Mouse (Mus musculus): ENCODE results near the gene Thsd4.

Thsd4 gene

DNA sequence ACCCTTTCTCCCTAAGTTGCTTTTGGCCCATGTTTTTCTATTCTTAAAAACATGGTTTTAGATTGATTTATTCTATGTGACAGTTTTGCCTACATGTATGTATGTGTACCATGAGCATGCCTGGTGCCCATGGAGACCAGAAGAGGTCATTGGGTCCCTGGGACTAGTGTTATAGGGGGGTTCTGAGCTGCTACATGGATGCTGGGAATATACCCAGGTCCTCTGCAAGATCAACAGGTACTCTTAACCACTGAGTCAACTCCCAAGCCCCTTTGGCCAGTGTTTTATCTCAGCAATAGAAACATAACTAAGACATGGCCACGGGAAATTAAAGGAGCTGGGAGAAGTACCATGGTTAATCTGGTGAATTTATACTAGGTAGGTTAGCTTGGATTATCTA lies 371.3 kb downstream of the Thsd4 start:
- DNase-seq (ENCODE audit: low read depth, low spot score) = no peak

DNA sequence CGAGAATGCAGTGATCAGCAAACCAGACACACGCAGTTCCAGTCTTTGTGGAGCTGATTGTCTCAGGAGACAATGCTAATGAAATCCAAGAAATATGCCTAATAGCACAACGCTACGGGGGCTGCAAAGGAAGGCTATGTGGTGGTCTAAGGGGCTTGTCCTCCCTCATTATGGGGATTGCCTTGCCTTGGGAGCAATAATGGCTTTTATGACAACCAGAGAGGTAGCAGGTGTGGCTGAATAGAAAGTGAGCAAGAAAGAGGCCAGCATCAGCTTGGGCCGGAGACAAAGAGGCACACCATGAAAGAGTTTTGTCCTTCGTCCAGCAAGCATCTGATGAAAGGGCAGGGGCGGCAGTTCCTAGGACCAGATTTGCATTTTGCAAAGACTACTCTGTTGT lies 372.9 kb downstream of the Thsd4 start:
- no peak for DNase-seq (ENCODE audit: low read depth, low spot score)

DNA sequence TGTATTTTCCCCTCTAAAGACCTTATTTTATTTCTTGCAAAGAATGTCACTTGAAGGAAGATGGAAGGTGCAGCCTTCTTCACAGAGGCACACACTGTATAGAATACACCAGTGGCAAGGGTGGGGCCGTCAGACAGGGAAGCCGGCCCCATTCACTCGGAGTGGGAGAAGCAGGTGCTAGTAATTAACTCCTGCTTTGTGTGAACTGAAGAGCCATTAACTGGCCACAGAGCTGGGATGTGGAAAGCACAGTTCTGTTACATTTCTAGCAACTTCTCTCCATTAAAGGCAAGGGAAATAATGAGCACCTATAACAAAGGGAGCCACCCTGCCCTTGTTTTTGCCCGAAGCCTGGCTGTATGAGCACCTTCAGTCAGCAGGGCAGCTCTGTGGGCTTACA lies 374.4 kb downstream of the Thsd4 start:
- DNase-seq (ENCODE audit: low read depth, low spot score) = no peak

DNA sequence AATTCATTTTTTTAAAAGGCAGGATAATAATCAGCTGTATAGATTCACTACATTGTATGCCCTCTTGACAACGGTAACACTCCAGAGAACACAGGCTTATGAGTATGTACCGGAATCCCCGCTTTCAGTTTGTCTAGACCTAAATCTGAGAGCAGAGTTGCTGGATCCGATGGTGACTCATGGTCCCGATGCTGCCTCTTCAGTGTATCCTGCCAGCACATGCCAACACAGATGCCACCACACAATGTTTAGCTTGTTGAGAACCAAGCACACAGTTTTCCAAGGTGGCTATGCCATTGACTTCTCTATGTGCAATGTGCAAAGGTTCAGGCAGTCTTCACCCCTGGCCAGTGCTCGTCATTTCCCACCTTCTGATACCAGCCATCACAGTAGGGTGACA lies 378.0 kb downstream of the Thsd4 start:
- no peak for DNase-seq (ENCODE audit: low read depth, low spot score)

DNA sequence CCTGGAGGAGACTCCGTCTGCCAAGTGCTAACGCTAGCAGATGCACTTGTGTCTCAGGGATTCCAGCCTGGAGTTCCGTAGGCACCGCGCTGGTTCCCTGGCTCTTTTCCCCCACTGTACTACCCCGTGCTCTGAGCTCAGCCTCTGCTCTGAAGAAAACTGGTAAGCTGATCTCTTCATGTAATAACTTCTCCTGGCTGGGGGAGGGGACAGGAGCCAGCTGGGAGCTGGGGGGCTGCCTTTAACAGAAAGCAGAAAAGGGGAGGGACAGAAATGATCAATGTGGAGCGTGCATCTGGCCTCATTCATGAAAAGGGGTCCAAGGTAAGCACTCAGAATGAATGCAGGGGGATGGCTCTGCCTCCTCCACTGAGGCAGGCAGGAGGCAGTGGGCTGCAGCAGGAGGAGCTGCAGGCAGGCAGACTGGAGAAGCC lies 380.7 kb downstream of the Thsd4 start:
- DNase-seq (ENCODE audit: low read depth, low spot score) = peak; percentile 68

DNA sequence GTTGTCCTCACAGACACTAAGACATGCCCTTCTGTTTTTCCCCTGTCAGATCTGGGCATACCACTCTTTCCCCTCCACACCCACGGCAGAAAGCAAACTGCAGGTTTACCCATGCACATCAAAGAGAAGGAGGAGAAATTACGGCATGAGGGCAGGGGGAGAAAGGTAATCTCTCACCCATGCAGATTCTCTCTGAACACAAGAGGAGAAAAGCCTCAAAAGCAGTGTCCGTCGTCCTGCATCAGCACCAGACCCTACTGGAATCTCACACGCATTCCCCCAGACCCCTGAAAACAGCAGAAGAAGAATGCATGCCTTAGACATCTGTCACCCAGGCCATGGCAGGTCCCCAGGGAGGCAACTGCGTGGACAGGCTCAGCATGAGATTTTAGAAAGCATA lies 381.4 kb downstream of the Thsd4 start:
- DNase-seq (ENCODE audit: low read depth, low spot score) = no peak

DNA sequence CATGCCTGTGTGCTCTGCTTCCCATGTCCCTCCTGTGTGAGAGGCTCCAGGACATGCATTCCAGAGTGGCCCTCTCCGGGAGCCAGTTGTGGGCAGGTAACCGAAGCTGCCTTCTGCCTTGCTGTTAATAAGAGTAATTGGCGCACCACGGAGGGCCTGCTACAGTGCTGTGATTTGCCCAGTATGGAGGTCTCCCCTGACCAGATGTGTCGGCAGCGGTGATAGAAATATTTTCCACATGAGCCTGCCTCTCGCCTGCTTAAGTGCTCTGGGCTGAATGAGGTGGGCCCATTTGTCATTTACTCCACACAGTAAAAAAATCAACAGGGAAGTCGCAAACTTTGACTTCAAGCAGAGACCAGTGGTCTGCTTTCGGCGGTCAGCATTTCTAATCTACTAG lies 382.4 kb downstream of the Thsd4 start:
- DNase-seq (ENCODE audit: low read depth, low spot score) = no peak

DNA sequence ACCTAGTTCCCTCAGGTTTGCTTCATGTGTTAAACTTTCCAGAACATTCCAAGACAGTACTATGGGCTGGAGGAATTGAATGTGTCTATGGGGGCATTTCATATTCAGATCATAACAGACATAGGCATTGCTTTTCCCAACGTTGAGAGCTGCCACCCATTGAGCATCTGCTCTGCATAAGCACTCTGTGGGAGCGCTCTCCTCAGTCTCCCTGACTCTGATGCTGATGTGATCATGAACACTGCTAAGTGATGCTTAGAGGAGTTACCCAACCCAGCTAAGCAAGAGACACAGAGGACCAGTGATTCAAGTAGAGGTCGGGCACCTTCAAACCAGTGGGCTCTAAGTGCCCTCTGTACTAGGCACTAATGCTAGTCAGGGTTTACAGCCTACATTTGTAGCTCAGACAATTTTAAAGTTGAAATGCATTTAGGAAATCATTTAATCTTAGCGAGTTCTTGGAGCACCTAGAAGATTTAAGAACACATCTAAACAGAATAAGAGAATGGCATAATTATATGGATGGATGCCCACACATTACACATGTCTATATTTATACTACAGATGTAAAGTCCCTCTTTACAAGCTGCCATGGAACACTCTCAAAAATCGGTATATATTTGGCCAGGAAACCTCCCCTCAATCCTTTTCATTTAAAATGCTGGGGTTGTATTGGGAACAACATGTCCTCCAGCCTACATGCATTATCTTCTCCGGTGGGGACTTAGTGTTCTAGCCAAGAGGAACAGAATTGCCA lies 392.4 kb downstream of the Thsd4 start:
- no peak for DNase-seq (ENCODE audit: low read depth, low spot score)

DNA sequence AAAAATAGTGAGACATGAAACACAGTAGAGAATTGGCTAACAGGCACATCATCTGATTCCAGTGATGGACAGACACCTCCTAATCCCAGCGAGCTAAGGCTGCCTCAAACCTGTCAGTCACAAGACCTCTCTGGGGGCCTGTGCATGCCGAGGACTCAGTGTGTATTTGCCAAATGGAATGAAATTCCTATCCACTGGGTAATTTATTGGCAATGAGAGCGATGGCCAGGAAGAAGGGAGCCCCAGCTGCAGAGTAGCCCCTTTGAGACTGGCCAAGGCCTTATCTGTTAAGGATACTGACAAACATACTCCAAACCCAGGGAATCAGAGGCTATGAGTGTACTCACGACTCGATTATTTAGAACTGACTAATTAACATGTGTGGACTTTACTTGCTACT lies 394.9 kb downstream of the Thsd4 start:
- no peak for DNase-seq (ENCODE audit: low read depth, low spot score)

DNA sequence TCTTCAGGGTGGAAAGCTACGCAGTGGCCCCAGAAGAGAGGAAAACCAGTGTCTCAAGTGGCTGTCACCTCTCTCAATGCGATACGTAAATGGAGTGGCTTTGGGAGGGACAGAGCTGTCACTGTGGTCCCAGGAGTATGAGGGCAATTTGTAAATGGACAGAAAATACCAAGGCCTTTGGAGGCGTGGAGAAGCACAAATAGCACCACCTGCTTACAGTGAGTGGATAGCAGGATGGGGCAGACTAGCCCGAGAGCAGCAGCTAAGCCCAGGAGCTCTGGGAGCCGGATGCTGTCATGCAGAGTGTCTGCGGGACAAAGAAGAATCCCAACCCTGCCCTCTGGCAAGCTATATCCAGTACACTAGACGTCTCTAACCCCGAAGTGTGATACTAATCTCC lies 397.7 kb downstream of the Thsd4 start:
- no peak for DNase-seq (ENCODE audit: low read depth, low spot score)

DNA sequence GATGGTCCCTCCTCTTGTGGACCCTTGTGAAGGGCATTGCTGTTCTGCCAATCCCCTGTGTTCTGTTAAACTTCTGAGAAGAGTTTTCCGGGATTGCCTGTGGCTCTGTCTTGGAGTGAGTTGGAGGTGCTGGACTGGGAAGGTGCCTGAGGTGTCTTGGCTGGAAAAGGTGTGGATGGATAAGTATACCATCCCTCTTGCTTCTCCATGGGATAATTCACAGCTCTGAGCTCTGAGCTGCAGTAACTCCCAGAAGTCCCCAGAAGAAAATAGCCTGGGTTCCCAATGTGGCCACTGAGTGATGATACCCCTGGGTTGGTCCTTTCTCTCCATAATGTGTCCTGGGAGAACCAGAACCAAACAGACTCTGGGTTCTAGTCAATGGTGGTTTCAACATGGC lies 398.8 kb downstream of the Thsd4 start:
- no peak for DNase-seq (ENCODE audit: low read depth, low spot score)

DNA sequence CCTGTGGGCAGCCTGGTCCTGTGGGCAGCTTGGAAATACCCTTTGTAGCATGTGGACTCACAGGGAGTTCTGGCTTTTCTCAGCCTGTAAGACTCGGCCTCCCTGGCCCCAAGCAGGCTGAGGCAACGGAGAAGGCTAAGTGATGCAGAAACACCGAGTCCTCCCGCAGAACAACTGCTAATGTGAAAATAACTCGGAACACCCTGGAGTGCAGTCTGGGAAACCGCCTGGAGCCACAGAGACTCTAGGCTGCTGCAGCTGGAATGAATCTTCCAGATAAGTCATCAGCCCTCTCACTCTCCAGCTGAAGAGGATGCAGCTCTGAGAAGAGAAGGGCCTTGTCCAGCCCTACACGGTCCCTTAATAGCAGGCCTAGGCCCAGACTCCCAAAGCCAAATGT lies 402.0 kb downstream of the Thsd4 start:
- peak; percentile 32 for DNase-seq (ENCODE audit: low read depth, low spot score)

DNA sequence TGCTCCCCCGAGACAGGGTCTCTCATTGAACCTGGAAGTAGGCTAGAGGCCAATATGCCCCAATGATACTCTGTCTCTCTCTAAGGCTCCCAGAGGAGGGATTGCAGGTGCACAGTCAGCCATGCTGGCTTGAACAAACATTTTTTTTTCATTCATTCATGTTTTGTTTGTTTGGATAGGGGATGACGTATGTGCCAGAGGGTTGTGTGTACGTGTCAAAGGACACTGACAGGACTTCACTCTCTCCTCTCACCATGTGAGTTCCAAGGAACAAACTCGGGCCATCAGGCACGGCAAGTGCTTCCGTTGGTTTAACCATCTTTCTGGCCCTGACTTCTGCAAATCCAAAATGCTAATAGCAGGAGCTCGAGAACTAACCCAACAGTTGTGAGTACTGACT lies 404.0 kb downstream of the Thsd4 start:
- DNase-seq (ENCODE audit: low read depth, low spot score) = no peak

DNA sequence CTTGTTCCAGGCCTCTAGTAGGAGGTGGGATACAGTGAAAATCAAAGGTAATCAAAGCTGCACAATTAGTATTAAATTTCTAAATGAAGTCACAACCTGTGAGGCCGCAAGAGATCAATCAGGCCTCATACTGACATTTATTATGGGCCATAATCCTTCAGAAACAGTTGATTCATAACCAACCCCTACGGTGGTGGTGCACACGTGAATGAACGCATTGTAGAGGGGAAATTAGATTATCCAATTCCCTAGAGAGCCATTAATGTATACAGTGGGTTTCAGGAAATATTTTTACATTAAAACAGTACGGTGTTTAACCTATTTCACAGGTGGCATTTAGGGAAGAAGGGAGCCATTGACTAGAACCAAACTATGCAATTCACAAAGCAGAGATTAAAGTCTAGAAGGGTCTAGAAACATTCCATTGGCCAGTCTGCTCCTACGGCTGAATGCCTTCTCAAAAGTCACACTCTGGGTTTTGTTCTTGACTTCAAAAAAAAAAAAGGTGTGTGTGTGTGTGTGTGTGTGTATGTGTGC lies 406.1 kb downstream of the Thsd4 start:
- DNase-seq (ENCODE audit: low read depth, low spot score) = no peak

DNA sequence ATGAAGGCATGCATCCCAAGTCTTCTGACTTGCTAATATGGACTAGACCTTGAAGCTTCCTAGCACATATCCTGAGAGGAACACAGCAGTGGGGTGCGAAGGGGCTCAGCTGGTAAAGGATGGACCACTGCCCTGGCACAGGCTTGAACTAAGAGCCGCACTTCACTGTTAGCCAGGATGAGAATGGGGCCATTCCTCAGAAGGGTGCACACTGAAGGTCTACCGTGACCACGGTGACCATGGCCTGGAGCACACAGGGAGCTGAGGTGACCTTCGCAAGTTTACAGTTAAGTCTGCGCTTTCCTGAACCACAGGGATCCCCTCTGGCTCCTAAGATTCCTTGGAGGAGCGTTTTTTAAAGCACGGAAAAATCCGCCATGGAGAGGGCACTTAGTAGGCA lies 406.5 kb downstream of the Thsd4 start:
- DNase-seq (ENCODE audit: low read depth, low spot score) = no peak

DNA sequence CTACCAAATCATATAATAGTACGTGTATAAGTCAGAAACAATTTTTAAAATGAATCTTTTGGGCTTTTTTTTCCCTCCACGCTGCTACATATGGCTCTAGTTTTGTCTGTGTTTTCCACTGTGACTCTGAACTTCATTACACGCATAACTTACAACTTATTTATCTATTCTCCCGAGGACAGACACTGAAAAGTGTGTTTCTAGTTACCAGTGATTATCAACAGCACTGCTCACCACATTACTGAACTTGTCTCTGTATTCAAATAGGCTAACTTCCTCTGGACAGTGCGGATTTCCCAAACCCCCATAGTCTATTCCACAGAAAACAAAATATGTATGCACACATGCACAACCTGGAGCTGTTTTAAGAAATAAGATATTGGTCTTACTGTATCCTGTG lies 411.6 kb downstream of the Thsd4 start:
- DNase-seq (ENCODE audit: low read depth, low spot score) = no peak

DNA sequence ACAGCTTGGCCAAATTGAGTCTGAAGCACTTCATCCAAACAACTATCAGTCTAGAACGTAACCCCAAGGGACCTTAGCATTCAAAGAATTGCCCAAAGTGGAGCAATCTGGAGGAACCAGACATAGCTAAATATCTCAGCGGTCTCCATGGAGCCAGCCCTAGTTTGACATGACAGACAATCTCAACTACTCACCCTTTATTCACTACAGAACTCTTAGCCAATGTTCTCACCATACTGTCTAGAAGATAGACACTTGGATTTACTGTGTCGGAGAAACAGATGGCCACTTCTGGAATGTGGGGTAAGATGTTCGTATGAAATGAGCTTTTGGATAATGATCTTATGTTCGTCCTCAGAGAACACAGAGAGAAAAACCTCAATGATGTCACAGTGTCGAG lies 415.2 kb downstream of the Thsd4 start:
- DNase-seq (ENCODE audit: low read depth, low spot score) = no peak

DNA sequence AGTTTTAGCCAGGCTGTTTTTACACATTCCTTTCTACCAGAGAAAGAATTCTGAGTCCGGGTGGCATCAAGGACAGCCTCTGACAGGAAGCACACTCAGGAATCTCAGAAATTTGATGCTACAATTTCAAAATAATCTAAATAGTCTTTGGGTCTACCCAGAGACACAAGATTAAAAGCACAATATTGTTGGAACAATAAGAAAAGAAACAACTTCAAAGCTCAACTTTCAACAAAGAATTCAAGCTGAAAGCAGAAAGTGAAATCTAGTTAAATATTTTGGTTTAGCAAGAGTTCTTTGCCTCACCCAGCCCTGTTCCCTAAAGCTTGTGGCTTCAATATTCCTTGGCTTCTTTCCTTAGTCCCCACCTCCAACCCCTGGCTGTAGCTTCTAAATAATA lies 415.7 kb downstream of the Thsd4 start:
- no peak for DNase-seq (ENCODE audit: low read depth, low spot score)

DNA sequence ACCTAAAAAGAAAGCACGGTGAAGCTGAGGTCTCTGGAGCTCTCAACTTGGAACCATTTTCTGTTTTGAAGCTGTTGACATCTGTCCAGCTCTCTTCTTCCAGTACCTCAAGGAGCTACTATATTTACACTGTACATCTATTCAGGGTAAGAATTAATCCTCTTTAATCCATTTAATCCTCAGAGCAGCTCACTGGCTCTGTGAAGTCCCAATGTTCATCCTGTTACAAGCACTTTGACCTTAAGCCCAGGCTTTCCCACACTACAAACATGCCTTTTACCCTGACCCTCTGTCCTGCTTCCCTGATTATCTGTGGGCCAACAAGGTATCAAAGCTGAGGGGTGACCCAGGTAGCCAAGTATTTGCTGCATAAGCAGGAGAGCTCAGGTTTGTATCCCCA lies 427.6 kb downstream of the Thsd4 start:
- no peak for DNase-seq (ENCODE audit: low read depth, low spot score)

DNA sequence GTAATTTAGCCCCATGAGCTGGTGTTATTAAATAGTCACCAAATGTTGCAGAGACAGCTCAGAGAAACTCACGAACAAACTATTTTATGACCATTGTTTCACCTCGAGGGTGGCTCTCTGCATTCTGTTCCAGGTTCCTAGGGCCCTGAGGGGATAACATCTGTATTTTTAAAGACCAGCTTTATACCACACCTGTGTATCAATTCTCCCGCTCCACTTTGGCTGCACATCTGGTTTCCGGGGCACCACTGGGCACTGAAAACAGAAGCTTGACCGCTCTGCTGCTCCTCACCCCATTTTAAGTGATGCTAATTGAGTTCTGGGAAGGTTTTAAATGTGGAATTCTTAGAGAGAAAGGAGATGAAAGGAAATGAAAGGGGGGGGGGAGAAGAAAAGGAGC lies 429.4 kb downstream of the Thsd4 start:
- no peak for DNase-seq (ENCODE audit: low read depth, low spot score)

DNA sequence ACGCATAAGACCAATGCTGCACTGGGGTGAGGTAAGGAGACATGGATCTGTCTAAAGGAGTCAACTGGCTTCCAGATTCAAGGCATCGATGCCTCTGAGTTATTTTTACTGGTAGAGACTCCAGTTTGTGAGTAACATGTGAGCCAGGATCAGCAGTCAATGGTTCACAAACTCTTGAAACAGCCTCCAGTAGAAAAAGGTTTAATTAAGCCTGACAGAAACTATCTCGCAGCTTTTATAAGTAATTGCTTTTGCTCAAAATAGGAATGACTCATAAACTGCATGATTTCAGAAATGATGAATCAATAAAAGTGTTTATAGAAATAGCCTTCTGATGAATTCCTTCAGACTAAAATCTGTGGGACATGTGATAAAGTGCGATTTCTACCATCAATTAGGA lies 432.4 kb downstream of the Thsd4 start:
- DNase-seq (ENCODE audit: low read depth, low spot score) = no peak

DNA sequence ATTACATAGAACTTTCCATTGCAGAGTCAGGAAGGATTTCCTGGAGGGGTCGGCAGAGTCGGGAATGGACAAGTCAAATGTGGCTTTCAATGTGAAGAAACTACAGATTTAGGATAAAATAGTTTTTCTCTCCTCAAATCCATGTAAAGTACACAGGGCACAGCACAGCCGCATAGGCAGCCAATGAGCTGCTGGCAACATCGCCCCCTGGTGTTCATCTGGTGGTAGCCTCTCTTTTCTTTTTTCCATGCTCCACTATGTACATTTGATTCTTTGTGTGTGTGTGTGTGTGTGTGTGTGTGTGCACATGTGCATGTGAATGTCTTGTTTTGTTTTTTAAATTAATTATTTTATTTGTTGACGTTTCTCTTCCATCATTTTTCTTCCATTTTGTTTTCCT lies 433.7 kb downstream of the Thsd4 start:
- no peak for DNase-seq (ENCODE audit: low read depth, low spot score)

DNA sequence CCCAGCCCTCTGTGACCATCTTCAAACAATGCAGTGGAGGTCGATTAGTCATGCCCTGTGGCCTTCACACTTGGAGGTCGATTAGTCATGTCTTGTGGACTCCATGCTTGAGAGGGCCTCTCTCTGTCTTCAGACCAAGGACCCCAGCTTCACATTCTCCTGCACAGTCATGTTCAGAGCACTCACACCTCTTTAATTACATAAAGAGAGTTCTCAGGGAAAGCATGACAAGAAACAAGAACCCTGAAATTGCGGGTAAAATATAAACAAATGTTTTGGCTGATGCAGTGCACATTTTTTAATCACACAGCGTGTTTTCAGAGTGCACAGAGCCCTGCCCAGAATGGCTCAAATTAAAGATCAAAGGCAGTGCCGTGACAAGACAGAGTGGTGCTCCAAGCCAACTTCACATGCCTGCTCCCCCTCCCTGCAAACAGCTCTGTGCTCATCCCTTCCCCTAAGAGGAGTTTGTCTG lies 439.7 kb downstream of the Thsd4 start:
- DNase-seq (ENCODE audit: low read depth, low spot score) = peak; percentile 76

DNA sequence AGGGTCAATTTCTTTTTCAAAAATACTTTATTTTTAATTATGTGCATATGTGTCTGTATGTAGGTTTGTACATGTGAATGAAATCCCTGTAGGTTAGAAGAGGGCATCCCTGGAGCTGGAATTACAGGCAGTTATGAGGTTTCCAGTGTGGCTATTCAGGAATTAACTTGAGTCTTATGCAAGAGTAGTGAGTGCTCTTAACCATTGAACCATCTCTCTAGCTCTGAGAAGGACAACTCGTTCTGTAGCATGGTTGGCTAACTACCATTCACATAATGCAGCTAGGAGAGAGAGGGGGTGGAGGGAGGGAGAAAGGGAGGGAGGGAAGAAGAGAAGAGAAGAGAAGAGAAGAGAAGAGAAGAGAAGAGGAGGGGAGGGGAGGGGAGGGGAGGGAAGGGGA lies 444.1 kb downstream of the Thsd4 start:
- no peak for DNase-seq (ENCODE audit: low read depth, low spot score)

Measured in mesoderm, embryonic 11.5 days (tissue).